Mouse (Mus musculus) E14TG2a.4 (cell line): Measurements from ENCODE around the gene Caskin1.

Experiments used
- CTCF ChIP-seq: conservative IDR thresholded peaks from 2 replicates; pipeline ENCODE4 v1.5.1; 2014; ENCODE audit warnings: low read length
- POU5F1 ChIP-seq: IDR thresholded peaks from 2 replicates; pipeline ENCODE4 v1.6.1; 2014; ENCODE audit warnings: low read length, borderline replicate concordance

- TF ChIP-seq CTCF, result no peak
- no peak for TF ChIP-seq POU5F1
Observed at GRCm38 (mm10) chr17:24440377-24440776, 48.0 kb upstream of the Caskin1 start.
